Mouse (Mus musculus) bone marrow, adult 2 months (tissue): Measurements from ENCODE around the gene Polm. TPM values are rescaled to one million over a fixed set of nuclear protein-coding genes. Genes with fewer than 3 reads are reported as not detected.

Experiments
- H3K27ac ChIP-seq: fragments of 200-500 bp; 2 replicates; pipeline ENCODE4 v1.5.1; 2012; ENCODE audit warnings: low read depth, mild to moderate bottlenecking, control low read depth, inconsistent platforms, low read length; ENCODE audit not compliant: control insufficient read depth, poor library complexity, insufficient read depth
- H3K4me1 ChIP-seq: fragments of 200-500 bp; 2 replicates; pipeline ENCODE4 v1.6.1; 2011; ENCODE audit warnings: low read length; ENCODE audit not compliant: control insufficient read depth, insufficient read depth
- H3K4me3 ChIP-seq: fragments of 200-500 bp; replicated peaks from 2 replicates; pipeline ENCODE3; 2011; ENCODE audit warnings: mild to moderate bottlenecking, low read depth, low read length, control low read depth; ENCODE audit not compliant: control insufficient read depth
- CTCF ChIP-seq: fragments of 200-500 bp; IDR thresholded peaks from 2 replicates; pipeline ENCODE4 v1.5.1; 2011; ENCODE audit warnings: low read length, control low read depth; ENCODE audit not compliant: control insufficient read depth, insufficient read depth
- POLR2A ChIP-seq: fragments of 200-500 bp; IDR thresholded peaks from 2 replicates; pipeline ENCODE4 v1.6.1; 2011; ENCODE audit warnings: low read depth, mild to moderate bottlenecking, control low read depth, low read length, borderline replicate concordance; ENCODE audit not compliant: control insufficient read depth
- WGBS: fragments of 180-500 bp; shearing (Covaris S2); methylation state at CpG from one replicate; pipeline ENCODE4 v1.1.7; 2018; 5-methylcytosine and 5-hydroxymethylcytosine counted together
- polyA plus RNA-seq: library from polyadenylated mRNA; stranded (reverse); fragments of >200 nt; gene quantifications from 2 replicates; pipeline ENCODE4 v1.2.4, GENCODE M21; 2011; ENCODE audit warnings: low replicate concordance; ENCODE audit not compliant: missing spikeins, insufficient read depth, insufficient read length

Polm gene
- polyA plus RNA-seq, 1 experiment, result 42.5 TPM

- peak overlapping the region; percentile 100 for H3K27ac ChIP-seq
- H3K4me3 ChIP-seq, result peak overlapping the region; percentile 88
- TF ChIP-seq POLR2A, result no peak
- TF ChIP-seq CTCF, result no peak
- peaks cover 8% of the 10 kb centered on the region for H3K4me1 ChIP-seq
- 17% methylated on average over 8 of the region's 8 CpGs for WGBS
Observed at GRCm38 (mm10) chr11:5787671-5788055, 50.2 kb downstream of the Polm start.

GRCm38 (mm10) chr11:5785732-5786131 is 52.1 kb downstream of the Polm start:
- Histone ChIP-seq H3K4me1 (peaks cover 6% of the 10 kb centered on the region), H3K27ac (peak overlapping the region; percentile 80)

GRCm38 (mm10) chr11:5782199-5782944 is 55.4 kb downstream of the Polm start:
- 71% methylated on average over 8 of the region's 8 CpGs for WGBS
- H3K27ac ChIP-seq, result no peak overlapping the region
- H3K4me1 ChIP-seq, result peaks cover 2% of the 10 kb centered on the region; the same call in 1 of the 2 replicates
- TF ChIP-seq CTCF (peak; percentile 40), POLR2A (no peak)
- H3K4me3 ChIP-seq, result no peak overlapping the region

More at GRCm38 (mm10) chr11:5785732-5786131, 52.1 kb downstream of the Polm start:
- TF ChIP-seq CTCF, result no peak
- TF ChIP-seq POLR2A, result no peak
- no peak overlapping the region for H3K4me3 ChIP-seq

- 89% methylated on average over 6 of the region's 6 CpGs for WGBS
- Histone ChIP-seq H3K4me3 (no peak overlapping the region), H3K4me1 (no peaks in the 10 kb centered on the region), H3K27ac (no peak overlapping the region)
- TF ChIP-seq CTCF (no peak), POLR2A (no peak)
Observed at GRCm38 (mm10) chr11:5780035-5780499, 57.7 kb downstream of the Polm start.

GRCm38 (mm10) chr11:5778481-5778880 is 59.3 kb downstream of the Polm start:
- TF ChIP-seq CTCF (peak; percentile 59), POLR2A (no peak)
- Histone ChIP-seq H3K4me1 (no peaks in the 10 kb centered on the region), H3K4me3 (no peak overlapping the region), H3K27ac (no peak overlapping the region)
- WGBS, result 73% methylated on average over 2 of the region's 2 CpGs

Other genes with a start within 250 kb of the Polm start
- gene Mrps24, start 122.3 kb downstream of the Polm start, polyA plus RNA-seq, result 28.2 and 49.7 TPM in 2 replicates
- 4.8 and 6.3 TPM in 2 replicates for gene Urgcp, start 75.6 kb downstream of the Polm start, polyA plus RNA-seq
- 48.8 and 72.4 TPM in 2 replicates for gene Dbnl, start 49.5 kb downstream of the Polm start, polyA plus RNA-seq
- gene Pgam2, start 34.3 kb downstream of the Polm start, polyA plus RNA-seq, result 3.9 and 8.6 TPM in 2 replicates
- gene Aebp1, start 23.9 kb upstream of the Polm start, polyA plus RNA-seq, result 0.84 and 2.3 TPM in 2 replicates
- gene Pold2, start 40.3 kb upstream of the Polm start, polyA plus RNA-seq, result 13.9 and 19.9 TPM in 2 replicates
- gene Myl7, start 60.8 kb upstream of the Polm start, polyA plus RNA-seq, result not detected in 2 replicates
- gene Gck, start 112.1 kb upstream of the Polm start, polyA plus RNA-seq, result 2.8 and 3.7 TPM in 2 replicates
- 24.6 and 30.8 TPM in 2 replicates for gene Ykt6, start 117.7 kb upstream of the Polm start, polyA plus RNA-seq
- gene Camk2b, start 228.3 kb upstream of the Polm start, polyA plus RNA-seq, result 1.4 and 5.1 TPM in 2 replicates